Mouse (Mus musculus): Measurements from ENCODE around the gene Gli2.

The Gli2 gene

GRCm38 (mm10) chr1:118789468-118789867 is 264.0 kb downstream of the Gli2 start:
- no peak for DNase-seq

GRCm38 (mm10) chr1:118788813-118789212 is 264.6 kb downstream of the Gli2 start:
- peak; percentile 2 for DNase-seq

- DNase-seq: no peak
Measured at GRCm38 (mm10) chr1:118787486-118787885, 265.9 kb downstream of the Gli2 start.

Data from lung, postnatal 36 days (tissue).